Mouse (Mus musculus) cortical plate, adult 2 months (tissue): ENCODE measurements around the gene Olfr1419. TPM values are rescaled to one million over a fixed set of nuclear protein-coding genes. Genes with fewer than 3 reads are reported as not detected.
"Not testable (repeated sequence)": the region's sequence is repeated elsewhere in the genome, so short reads cannot be mapped to it uniquely, and the experiment has no call there.

Experiments
- H3K27ac ChIP-seq: fragments of 200-500 bp; 2 replicates; pipeline ENCODE4 v1.5.1; 2012; ENCODE audit warnings: low read length, control low read depth, inconsistent platforms; ENCODE audit not compliant: insufficient read depth
- H3K4me1 ChIP-seq: fragments of 200-500 bp; 2 replicates; pipeline ENCODE4 v1.6.1; 2011; ENCODE audit warnings: low read length; ENCODE audit not compliant: control insufficient read depth, insufficient read depth
- H3K4me3 ChIP-seq: fragments of 200-500 bp; 2 replicates; pipeline ENCODE4 v1.5.1; 2011; ENCODE audit warnings: mild to moderate bottlenecking, low read length, control low read depth; ENCODE audit not compliant: insufficient read depth
- CTCF ChIP-seq: fragments of 200-500 bp; IDR thresholded peaks from 2 replicates; pipeline ENCODE4 v1.5.1; 2011; ENCODE audit warnings: mild to moderate bottlenecking, control low read depth, low read length; ENCODE audit not compliant: insufficient read depth; ENCODE audit errors: extremely low read depth
- POLR2A ChIP-seq: fragments of 200-500 bp; IDR thresholded peaks from 2 replicates; pipeline ENCODE4 v1.6.1; 2011; ENCODE audit warnings: mild to moderate bottlenecking, low read length, control low read depth; ENCODE audit not compliant: insufficient read depth; ENCODE audit errors: extremely low read depth
- polyA plus RNA-seq: library from polyadenylated mRNA; depleted of rRNA; stranded (reverse); fragments of >200 nt; gene quantifications from 2 replicates; pipeline ENCODE4 v1.2.3, GENCODE M21; 2012; rRNA removed

The Olfr1419 gene
- 0.13 and 0.15 TPM in 2 replicates for polyA plus RNA-seq

GRCm38 (mm10) chr19:11875006-11875405, at the start of gene Olfr1419:
TSS of gene Olfr1419 (minus strand) at chr19:11875106.
- Histone ChIP-seq H3K27ac (no peak within 1 kb of the TSS), H3K4me3 (no peak within 1 kb of the TSS), H3K4me1 (no peaks in the 10 kb centered on the region)
- TF ChIP-seq CTCF (no peak), POLR2A (no peak)

- not testable (repeated sequence) for H3K4me1 ChIP-seq, H3K4me3 ChIP-seq, H3K27ac ChIP-seq
Observed at GRCm38 (mm10) chr19:11922515-11922914, 47.6 kb upstream of the Olfr1419 start.

- TF ChIP-seq CTCF (no peak), POLR2A (no peak)
- Histone ChIP-seq H3K4me1 (no peaks in the 10 kb centered on the region), H3K27ac (no peak overlapping the region), H3K4me3 (no peak overlapping the region)
Observed at GRCm38 (mm10) chr19:11922068-11922467, 47.2 kb upstream of the Olfr1419 start.

GRCm38 (mm10) chr19:11915804-11916203, 40.9 kb upstream of the Olfr1419 start:
- H3K4me1 ChIP-seq, result no peaks in the 10 kb centered on the region; the same call in 1 of the 2 replicates
- no peak overlapping the region for H3K4me3 ChIP-seq
- TF ChIP-seq POLR2A (no peak), CTCF (no peak)
- H3K27ac ChIP-seq, result no peak overlapping the region

GRCm38 (mm10) chr19:11912533-11913121, 37.7 kb upstream of the Olfr1419 start:
- Histone ChIP-seq H3K4me1 (no peaks in the 10 kb centered on the region; the same call in 1 of the 2 replicates), H3K27ac (0 out of 2 replicates have a peak overlapping the region, but pooled peaks have one; percentile 55), H3K4me3 (peak overlapping the region; percentile 71)
- TF ChIP-seq CTCF (no peak), POLR2A (no peak)

- Histone ChIP-seq H3K4me1 (no peaks in the 10 kb centered on the region; the same call in 1 of the 2 replicates), H3K4me3 (peak within 1 kb of the TSS; percentile 71), H3K27ac (peak within 1 kb of the TSS; percentile 89)
- TF ChIP-seq CTCF (no peak), POLR2A (peak; percentile 91)
Observed at GRCm38 (mm10) chr19:11912037-11912532, 37.2 kb upstream of the Olfr1419 start, which contains the start of gene Patl1. TSS of gene Patl1 (plus strand) at chr19:11912399.

- TF ChIP-seq POLR2A (no peak), CTCF (no peak)
- peak overlapping the region; percentile 71 for H3K4me3 ChIP-seq
- no peaks in the 10 kb centered on the region; the same call in 1 of the 2 replicates for H3K4me1 ChIP-seq
- H3K27ac ChIP-seq, result peak overlapping the region; percentile 89
Observed at GRCm38 (mm10) chr19:11911603-11912002, 36.7 kb upstream of the Olfr1419 start.

GRCm38 (mm10) chr19:11911021-11911420, 36.1 kb upstream of the Olfr1419 start:
- TF ChIP-seq CTCF (no peak), POLR2A (no peak)
- Histone ChIP-seq H3K4me3 (peak overlapping the region; percentile 71), H3K27ac (no peak overlapping the region), H3K4me1 (no peaks in the 10 kb centered on the region)

GRCm38 (mm10) chr19:11886265-11886664, 11.4 kb upstream of the Olfr1419 start, which contains the start of gene Olfr1420:
TSS of gene Olfr1420 (plus strand) at chr19:11886565.
- H3K4me3 ChIP-seq, result no peak within 1 kb of the TSS
- TF ChIP-seq POLR2A, result no peak
- no peak for TF ChIP-seq CTCF
- H3K27ac ChIP-seq, result no peak within 1 kb of the TSS
- no peaks in the 10 kb centered on the region for H3K4me1 ChIP-seq

- H3K4me1 ChIP-seq, H3K4me3 ChIP-seq, H3K27ac ChIP-seq: not testable (repeated sequence)
Observed at GRCm38 (mm10) chr19:11878404-11878803, 3.5 kb upstream of the Olfr1419 start.
